Mouse (Mus musculus) right cerebral cortex, postnatal 10 days (tissue): ENCODE measurements around the gene Zscan5b.
"Not testable (repeated sequence)": the region's sequence is repeated elsewhere in the genome, so short reads cannot be mapped to it uniquely, and the experiment has no call there.

Experiments used
- DNase-seq, 2 experiments: peaks; one replicate each; pipeline ENCODE4 v3.0.0; 2021; ENCODE audit warnings: low spot score in 2 of 2

The Zscan5b gene

GRCm38 (mm10) chr7:6244361-6245292 is 22.5 kb downstream of the Zscan5b start:
- no peak for DNase-seq

GRCm38 (mm10) chr7:6252410-6252809 is 30.3 kb downstream of the Zscan5b start, which contains the start of gene Epp13:
Gene Epp13 (plus strand): TSS chr7:6252710.
- no peak for DNase-seq

- no peak for DNase-seq
These were observed 32.4 kb downstream of the Zscan5b start for GRCm38 (mm10) chr7:6254451-6254850.

- no peak for DNase-seq
These were observed 35.3 kb downstream of the Zscan5b start for GRCm38 (mm10) chr7:6257386-6257785.

GRCm38 (mm10) chr7:6258232-6259220 is 36.4 kb downstream of the Zscan5b start:
- DNase-seq, result no peak

DNA sequence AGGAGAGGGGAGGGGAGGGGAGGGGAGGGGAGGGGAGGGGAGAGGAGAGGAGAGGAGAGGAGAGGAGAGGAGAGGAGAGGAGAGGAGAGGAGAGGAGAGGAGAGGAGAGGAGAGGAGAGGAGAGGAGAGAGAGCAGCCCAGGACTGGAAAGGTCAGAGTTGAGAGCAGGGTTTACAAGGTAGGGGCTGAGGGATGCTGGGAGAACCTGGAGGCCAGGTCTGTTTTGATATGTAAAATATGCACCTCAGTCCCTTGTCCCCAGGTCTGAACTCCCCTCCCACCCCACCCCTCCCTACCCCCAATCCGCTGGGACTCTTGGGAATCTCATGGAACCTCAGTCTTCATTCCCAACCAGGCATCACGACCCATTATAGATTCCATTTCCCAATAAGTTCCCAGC is 37.9 kb downstream of the Zscan5b start:
- not testable (repeated sequence) for DNase-seq

DNA sequence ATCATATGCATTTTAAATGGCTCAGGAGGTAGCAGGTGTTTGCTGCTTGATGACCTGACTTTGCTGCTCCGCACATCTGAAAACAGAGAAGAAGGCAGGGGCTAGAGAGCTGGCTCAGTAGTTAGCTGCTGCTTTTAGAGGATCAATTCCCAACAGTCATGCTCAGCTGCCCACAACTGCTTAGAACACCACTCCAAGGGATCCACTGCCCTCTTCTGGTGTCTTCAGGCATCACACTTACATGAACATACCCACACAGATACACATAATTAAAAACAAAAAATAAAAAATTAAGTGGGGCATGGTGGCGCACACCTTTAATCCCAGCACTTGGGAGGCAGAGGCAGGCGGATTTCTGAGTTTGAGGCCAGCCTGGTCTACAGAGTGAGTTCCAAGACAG is 40.0 kb downstream of the Zscan5b start:
- no peak for DNase-seq

GRCm38 (mm10) chr7:6262984-6263383 is 40.9 kb downstream of the Zscan5b start:
- DNase-seq, result no peak

DNA sequence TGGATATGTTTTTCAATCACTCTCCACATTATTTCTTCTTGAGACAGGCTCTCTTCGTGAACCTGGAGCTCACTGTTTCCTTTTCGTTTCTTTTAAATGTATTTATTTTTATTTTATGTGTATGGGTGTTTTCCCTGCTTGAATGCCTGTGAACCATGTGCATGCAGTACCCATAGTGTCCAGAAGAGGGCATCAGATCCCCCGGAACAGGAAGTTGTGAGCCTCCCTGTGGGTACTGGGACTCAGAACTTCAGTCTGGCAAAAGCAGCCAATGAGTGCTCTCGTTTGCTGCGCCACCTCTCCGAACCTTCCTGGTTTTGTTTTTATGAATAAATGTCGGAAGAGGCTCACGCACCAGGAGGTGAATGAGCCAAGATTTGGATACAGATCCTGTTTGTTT is 43.6 kb downstream of the Zscan5b start:
- peak in 1 of 2 experiments; percentile 23 for DNase-seq

GRCm38 (mm10) chr7:6277906-6278305 is 55.8 kb downstream of the Zscan5b start:
- DNase-seq, result no peak

- DNase-seq, result peak; percentile 89 to 91
These were observed 60.7 kb downstream of the Zscan5b start for GRCm38 (mm10) chr7:6282749-6283148.

GRCm38 (mm10) chr7:6283451-6284075 is 61.5 kb downstream of the Zscan5b start:
- DNase-seq, result peak; percentile 90 to 92

DNA sequence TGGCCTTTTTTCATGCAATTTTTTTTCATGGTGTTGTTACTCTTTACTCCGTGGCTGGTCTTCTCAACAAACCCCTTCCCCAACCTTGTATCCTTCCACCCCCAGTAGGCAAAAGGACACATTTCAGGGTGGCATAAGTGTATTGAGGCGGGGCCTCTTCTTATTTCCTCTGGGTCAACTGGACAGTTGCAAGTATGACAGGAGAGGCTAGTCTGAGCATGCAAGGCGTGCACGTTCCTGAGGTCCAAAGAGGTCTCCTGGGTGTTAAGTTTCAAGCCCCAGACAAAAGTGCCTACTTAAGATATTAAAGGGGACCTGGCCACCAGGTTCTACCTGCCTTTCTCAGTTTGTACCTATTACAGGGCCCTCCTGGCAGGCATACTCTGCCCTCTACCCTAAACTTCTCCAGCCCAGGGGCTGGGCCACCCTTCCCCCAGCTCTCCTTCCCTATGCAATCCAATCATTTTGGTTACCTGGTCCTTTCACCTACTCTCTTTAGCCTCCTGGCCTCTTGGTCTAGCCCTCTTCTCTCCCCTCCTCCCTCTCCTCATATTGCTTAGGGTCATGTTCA is 62.4 kb downstream of the Zscan5b start:
- peak in 1 of 2 experiments; percentile 37 for DNase-seq

DNA sequence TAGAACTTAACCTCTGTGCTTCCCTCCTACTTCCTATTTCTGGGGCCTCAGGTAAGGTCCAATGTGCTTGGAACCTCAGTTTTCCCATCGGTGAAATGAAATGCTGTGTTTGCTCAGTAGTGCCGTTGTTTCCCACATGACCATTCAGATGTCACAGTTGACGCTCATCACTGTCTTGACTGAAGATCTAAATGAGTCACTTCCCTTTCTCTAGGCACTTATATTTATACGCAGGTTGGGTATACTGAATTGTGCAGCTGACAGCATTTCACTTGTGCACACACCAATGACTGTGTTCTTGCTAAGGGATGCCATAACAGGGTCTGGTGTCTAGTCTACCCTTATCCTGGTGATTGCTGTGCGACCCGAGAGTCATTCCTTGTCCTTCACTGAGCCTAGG is 63.3 kb downstream of the Zscan5b start:
- DNase-seq, result no peak

- DNase-seq, result peak; percentile 99
These were observed 64.0 kb downstream of the Zscan5b start, which contains the start of gene Zfp667 for GRCm38 (mm10) chr7:6285842-6286705. Gene Zfp667 (plus strand): TSS chr7:6286579.

- peak; percentile 46 to 75 for DNase-seq
These were observed 64.9 kb downstream of the Zscan5b start for GRCm38 (mm10) chr7:6286921-6287531.
